In the genomic region with DNA sequence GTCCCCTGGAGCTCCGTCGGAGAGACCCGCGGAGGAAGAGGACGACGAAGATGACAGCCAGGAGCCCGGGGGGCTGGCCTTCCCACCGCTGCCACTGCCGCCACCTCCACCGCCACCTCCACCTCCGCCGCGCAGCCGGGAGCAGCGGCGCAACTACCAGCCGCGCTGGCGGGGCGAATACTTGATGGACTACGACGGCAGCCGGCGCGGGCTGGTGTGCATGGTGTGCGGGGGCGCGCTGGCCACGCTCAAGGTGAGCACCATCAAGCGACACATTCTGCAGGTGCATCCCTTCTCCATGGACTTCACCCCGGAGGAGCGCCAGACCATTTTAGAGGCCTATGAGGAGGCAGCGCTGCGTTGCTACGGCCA, we compare ENCODE assay signal across 8 mouse cellular contexts. TPM values are rescaled to one million over a fixed set of nuclear protein-coding genes. Genes with fewer than 3 reads are reported as not detected.
DNase-seq lines count a peak whose midpoint lies in the region; ATAC-seq lines count a peak whose summit lies in the region.

No protein-coding gene starts in this region.

- DNase-seq in left cerebral cortex, postnatal 36 days (ENCODE audit: low spot score in 2 of 2), result peak; percentile 48 to 50
- no peak for DNase-seq in left cerebral cortex, adult 8-10 months (ENCODE audit: low spot score in 2 of 2)
- DNase-seq in forebrain, embryonic 11.5 days (ENCODE audit: low spot score), result no peak
- DNase-seq in limb, embryonic 10.5 days (ENCODE audit: low spot score), result no peak
- no peak for DNase-seq in layer of hippocampus, adult 9-11 months
- no peak for DNase-seq in layer of hippocampus, adult 8-10 months (ENCODE audit: low spot score in 2 of 2)
- DNase-seq in gastrocnemius, postnatal 14 days, result no peak

- peak overlapping the region; percentile 56 for H3K9ac ChIP-seq in forebrain, embryonic 11.5 days (ENCODE audit: low read length)
- H3K9ac ChIP-seq in neural tube, embryonic 15.5 days (replicated peaks), result peak overlapping the region; percentile 57

- H3K4me1 ChIP-seq in forebrain, embryonic 11.5 days (replicated peaks; ENCODE audit: control insufficient read depth, insufficient read depth, low read length), result peaks cover 45% of the 10 kb centered on the region
- H3K4me1 ChIP-seq in limb, embryonic 10.5 days, result peaks cover 57% of the 10 kb centered on the region
- peaks cover 68% of the 10 kb centered on the region for H3K4me1 ChIP-seq in neural tube, embryonic 15.5 days

- WGBS in forebrain, embryonic 11.5 days, result 7% methylated on average over 30 of the region's 35 CpGs
- WGBS in limb, embryonic 10.5 days, result 9% methylated on average over 35 of the region's 35 CpGs
- 11% methylated on average over 32 of the region's 35 CpGs for WGBS in neural tube, embryonic 15.5 days

- 0 out of 2 replicates have a peak, but pooled peaks have one; percentile 1 for ATAC-seq in forebrain, embryonic 11.5 days (replicated peaks; ENCODE audit: low FRiP score)
- ATAC-seq in neural tube, embryonic 15.5 days (ENCODE audit: low FRiP score), result no peak

- no peaks in the 10 kb centered on the region for H3K9me3 ChIP-seq in forebrain, embryonic 11.5 days (ENCODE audit: control insufficient read depth, low read length)
- no peaks in the 10 kb centered on the region for H3K9me3 ChIP-seq in limb, embryonic 10.5 days (replicated peaks)
- H3K9me3 ChIP-seq in neural tube, embryonic 15.5 days (replicated peaks), result no peaks in the 10 kb centered on the region

- H3K36me3 ChIP-seq in forebrain, embryonic 11.5 days (ENCODE audit: control insufficient read depth, insufficient read depth, low read length), result peaks cover 7% of the 10 kb centered on the region
- H3K36me3 ChIP-seq in limb, embryonic 10.5 days, result peaks cover 79% of the 10 kb centered on the region
- peaks cover 32% of the 10 kb centered on the region for H3K36me3 ChIP-seq in neural tube, embryonic 15.5 days

- peak overlapping the region; percentile 19 for H3K4me3 ChIP-seq in forebrain, embryonic 11.5 days (ENCODE audit: low read depth, low read length)
- peak overlapping the region; percentile 38 for H3K4me3 ChIP-seq in limb, embryonic 10.5 days
- H3K4me3 ChIP-seq in neural tube, embryonic 15.5 days (replicated peaks), result peak overlapping the region; percentile 43

- H3K27me3 ChIP-seq in forebrain, embryonic 11.5 days (ENCODE audit: control insufficient read depth, insufficient read depth, low read length), result no peaks in the 10 kb centered on the region
- peaks cover 9% of the 10 kb centered on the region; the same call in 1 of the 2 replicates for H3K27me3 ChIP-seq in limb, embryonic 10.5 days (ENCODE audit: low read depth, poor library complexity, severe bottlenecking)
- no peaks in the 10 kb centered on the region for H3K27me3 ChIP-seq in neural tube, embryonic 15.5 days (replicated peaks)

- H3K27ac ChIP-seq in forebrain, embryonic 11.5 days (ENCODE audit: low read depth, low read length), result peak overlapping the region; percentile 62
- H3K27ac ChIP-seq in limb, embryonic 10.5 days, result peak overlapping the region; percentile 57
- peak overlapping the region; percentile 85 for H3K27ac ChIP-seq in neural tube, embryonic 15.5 days (replicated peaks)

- intact Hi-C loops in left cerebral cortex, postnatal 36 days (cut with DNase I), result no loop called here
- intact Hi-C loops in gastrocnemius, postnatal 14 days (cut with DNase I; ENCODE audit: low total_unique reads), result loop anchor here (10.0 kb wide), 1 partner anchor 188 kb away; no protein-coding TSS in a partner anchor

- peak overlapping the region; percentile 92 for H3K4me2 ChIP-seq in forebrain, embryonic 11.5 days (ENCODE audit: low read depth, low read length, severe bottlenecking)
- H3K4me2 ChIP-seq in neural tube, embryonic 15.5 days, result peak overlapping the region; percentile 85

RNA-seq across cellular contexts. Expression of gene 2700081O15Rik, which starts 5.2 kb away (rescaled TPM):
- 10 to 100 TPM; 34.7 to 37.3 TPM for total RNA-seq in left cerebral cortex, postnatal 36 days (2021)
- 10 to 100 TPM; 28.0 to 28.8 (median 28.5) TPM for total RNA-seq in left cerebral cortex, adult 8-10 months (2022)
- polyA plus RNA-seq in forebrain, embryonic 11.5 days (2014; fragmentation: Nextera tagmentation; extraction: Ambion mirVana), result 11.5 and 14.2 TPM in 2 replicates
- polyA plus RNA-seq in limb, embryonic 10.5 days (2016; fragmentation: Nextera tagmentation; extraction: Ambion mirVana), result 5.0 and 6.8 TPM in 2 replicates
- polyA plus RNA-seq in neural tube, embryonic 15.5 days (2015; fragmentation: Nextera tagmentation; extraction: Ambion mirVana), result 12.8 and 16.0 TPM in 2 replicates
- 10 to 100 TPM; 37.1 to 44.0 (median 40.6) TPM for total RNA-seq in layer of hippocampus, adult 8-10 months (2022)
- total RNA-seq in gastrocnemius, postnatal 14 days (2021), result 10 to 100 TPM; 10.7 to 11.4 TPM

RNA-seq across cellular contexts. Expression of gene Spindoc, which starts 39.8 kb away (rescaled TPM):
- 10 to 100 TPM; 31.9 to 37.4 TPM for total RNA-seq in left cerebral cortex, postnatal 36 days (2021)
- total RNA-seq in left cerebral cortex, adult 8-10 months (2022), result 10 to 100 TPM; 21.8 to 27.1 (median 25.3) TPM
- polyA plus RNA-seq in forebrain, embryonic 11.5 days (2014; fragmentation: Nextera tagmentation; extraction: Ambion mirVana), result 39.9 and 52.0 TPM in 2 replicates
- polyA plus RNA-seq in limb, embryonic 10.5 days (2016; fragmentation: Nextera tagmentation; extraction: Ambion mirVana), result 47.0 and 48.5 TPM in 2 replicates
- polyA plus RNA-seq in neural tube, embryonic 15.5 days (2015; fragmentation: Nextera tagmentation; extraction: Ambion mirVana), result 25.3 and 30.9 TPM in 2 replicates
- total RNA-seq in layer of hippocampus, adult 8-10 months (2022), result 10 to 100 TPM; 31.8 to 36.3 (median 33.9) TPM
- total RNA-seq in gastrocnemius, postnatal 14 days (2021), result 1 to 10 TPM; 9.4 to 9.5 TPM

Comparison
In these comparisons a context has a peak if more than half of its experiments do, and no peak if none do; other contexts are left out.
1. DNase-seq: peak in left cerebral cortex, postnatal 36 days (2 of 2); none in left cerebral cortex, adult 8-10 months (0 of 2), forebrain, embryonic 11.5 days (single experiment), limb, embryonic 10.5 days (single experiment), layer of hippocampus, adult 9-11 months (single experiment), layer of hippocampus, adult 8-10 months (0 of 2) and gastrocnemius, postnatal 14 days (single experiment).
2. Peak in every context shown above with its lines, with median percentiles within 50 percentile points of each other: H3K27ac ChIP-seq and H3K4me3 ChIP-seq.